Mouse (Mus musculus) liver, adult 10 weeks (tissue): ENCODE results near the gene Pdlim5. TPM values are rescaled to one million over a fixed set of nuclear protein-coding genes. Genes with fewer than 3 reads are reported as not detected.

ENCODE experiments used
- polyA plus RNA-seq: library from polyadenylated mRNA; stranded (reverse); fragments of 350-450 nt; fragmentation: Illumina TruSeq; extraction: RNeasy Lipid Tissue Mini Kit (QIAGEN cat#74804); gene quantifications from one replicate; pipeline ENCODE4 v1.2.3, GENCODE M21; 2014; ENCODE audit warnings: low read depth, low replicate concordance

Pdlim5 gene
- polyA plus RNA-seq, result 46.0 TPM

GRCm38 (mm10) chr3:142395520-142396193 lies at the start of gene Pdlim5:
TSS of gene Pdlim5 (minus strand) at chr3:142395696.

Other genes with a start within 250 kb of the Pdlim5 start
- gene Bmpr1b, start 226.3 kb downstream of the Pdlim5 start, polyA plus RNA-seq, result not detected
- 2.3 TPM for gene Gbp5, start 98.3 kb upstream of the Pdlim5 start, polyA plus RNA-seq
- 18.1 TPM for gene Gbp7, start 134.6 kb upstream of the Pdlim5 start, polyA plus RNA-seq
- 14.5 TPM for gene Gbp3, start 164.3 kb upstream of the Pdlim5 start, polyA plus RNA-seq
- gene Gbp2b, start 199.2 kb upstream of the Pdlim5 start, polyA plus RNA-seq, result 3.6 TPM
- 9.5 TPM for gene Gbp2, start 224.9 kb upstream of the Pdlim5 start, polyA plus RNA-seq